Mouse (Mus musculus): ENCODE results near the gene Mgmt.
A peak's percentile ranks its signal among the peaks of the same experiment; 100 is the strongest.

Mgmt gene

GRCm38 (mm10) chr7:136894106-136894986, at the start of gene Mgmt:
TSS of gene Mgmt (plus strand) at chr7:136894614.
- peak; percentile 92 for DNase-seq (ENCODE audit: low spot score)

GRCm38 (mm10) chr7:136844835-136845234, 49.6 kb upstream of the Mgmt start:
- no peak for DNase-seq (ENCODE audit: low spot score)

DNA sequence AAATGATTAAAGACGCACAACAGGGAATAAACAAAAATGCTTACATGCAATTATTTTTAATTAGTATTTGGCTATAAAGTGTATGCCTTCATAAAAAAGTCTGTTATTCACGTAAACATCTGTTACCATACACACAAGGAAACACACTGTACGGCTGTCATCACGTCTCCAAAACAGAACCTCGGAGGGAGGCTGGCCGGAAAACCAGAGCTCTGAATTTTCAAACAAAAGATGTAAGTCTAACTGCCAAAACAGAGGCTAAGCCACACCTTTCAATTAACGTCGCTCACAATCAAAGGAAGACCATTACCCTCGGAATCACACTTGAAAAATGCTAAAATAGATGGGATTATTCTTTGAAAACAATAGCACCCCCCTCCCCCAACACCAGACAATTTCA, 49.1 kb upstream of the Mgmt start:
- no peak for DNase-seq (ENCODE audit: low spot score)

DNA sequence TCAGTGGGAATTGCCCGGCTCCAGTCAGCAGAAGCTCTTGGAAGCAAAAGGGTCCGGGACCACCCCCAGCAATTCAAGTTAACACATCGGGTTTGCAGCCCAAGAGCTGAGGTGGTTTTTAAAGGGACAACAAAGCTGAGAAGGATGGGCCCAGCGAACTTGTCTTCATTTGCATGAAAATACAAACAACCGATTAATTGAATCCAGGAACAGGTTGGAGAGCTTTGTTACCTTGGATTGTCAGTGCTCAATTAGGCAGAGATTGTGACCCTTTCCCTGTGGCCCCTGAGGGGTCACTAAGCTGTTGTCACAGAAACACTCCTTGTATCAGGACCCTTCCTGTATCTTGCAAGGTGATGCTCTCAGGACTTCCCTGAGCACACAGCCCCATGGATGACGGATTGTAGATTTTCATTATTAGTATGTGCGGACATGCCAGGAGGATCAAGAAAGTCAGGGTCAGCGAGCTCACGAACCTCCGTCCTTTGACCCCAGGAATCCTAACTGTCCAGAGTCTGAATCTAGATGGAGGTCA, 48.3 kb upstream of the Mgmt start:
- no peak for DNase-seq (ENCODE audit: low spot score)

- no peak for DNase-seq (ENCODE audit: low spot score)
Observed at GRCm38 (mm10) chr7:136847601-136848000, 46.8 kb upstream of the Mgmt start.

DNA sequence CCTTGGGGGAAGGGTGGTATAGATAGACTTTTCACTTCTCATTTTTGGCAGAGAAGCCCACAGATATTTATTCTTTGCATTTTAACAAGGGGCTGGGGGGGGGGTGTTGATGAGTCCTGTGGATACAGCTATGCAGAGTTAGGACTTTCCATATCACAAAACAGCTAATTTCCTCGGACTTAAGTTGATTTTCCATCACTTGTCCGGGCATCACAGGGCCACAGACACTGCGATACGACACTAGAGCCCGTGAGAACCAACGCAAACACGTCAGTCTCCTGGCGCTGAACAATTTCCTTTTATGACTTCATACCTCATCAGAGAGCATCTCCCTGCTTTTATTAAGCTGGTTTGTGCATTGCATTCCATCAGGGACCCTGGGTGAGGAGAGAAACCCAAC, 45.7 kb upstream of the Mgmt start:
- DNase-seq (ENCODE audit: low spot score): no peak

GRCm38 (mm10) chr7:136849811-136850210, 44.6 kb upstream of the Mgmt start:
- DNase-seq (ENCODE audit: low spot score): no peak

GRCm38 (mm10) chr7:136850339-136850738, 44.1 kb upstream of the Mgmt start:
- no peak for DNase-seq (ENCODE audit: low spot score)

GRCm38 (mm10) chr7:136851946-136852345, 42.5 kb upstream of the Mgmt start:
- no peak for DNase-seq (ENCODE audit: low spot score)

GRCm38 (mm10) chr7:136852721-136853120, 41.7 kb upstream of the Mgmt start:
- DNase-seq (ENCODE audit: low spot score): peak; percentile 2

- DNase-seq (ENCODE audit: low spot score): no peak
Observed at GRCm38 (mm10) chr7:136864677-136865463, 29.5 kb upstream of the Mgmt start.

GRCm38 (mm10) chr7:136865876-136866275, 28.5 kb upstream of the Mgmt start:
- DNase-seq (ENCODE audit: low spot score): no peak

- no peak for DNase-seq (ENCODE audit: low spot score)
Observed at GRCm38 (mm10) chr7:136866535-136866934, 27.9 kb upstream of the Mgmt start.

- no peak for DNase-seq (ENCODE audit: low spot score)
Observed at GRCm38 (mm10) chr7:136871535-136871934, 22.9 kb upstream of the Mgmt start.

- DNase-seq (ENCODE audit: low spot score): no peak
Observed at GRCm38 (mm10) chr7:136872059-136872458, 22.4 kb upstream of the Mgmt start.

DNA sequence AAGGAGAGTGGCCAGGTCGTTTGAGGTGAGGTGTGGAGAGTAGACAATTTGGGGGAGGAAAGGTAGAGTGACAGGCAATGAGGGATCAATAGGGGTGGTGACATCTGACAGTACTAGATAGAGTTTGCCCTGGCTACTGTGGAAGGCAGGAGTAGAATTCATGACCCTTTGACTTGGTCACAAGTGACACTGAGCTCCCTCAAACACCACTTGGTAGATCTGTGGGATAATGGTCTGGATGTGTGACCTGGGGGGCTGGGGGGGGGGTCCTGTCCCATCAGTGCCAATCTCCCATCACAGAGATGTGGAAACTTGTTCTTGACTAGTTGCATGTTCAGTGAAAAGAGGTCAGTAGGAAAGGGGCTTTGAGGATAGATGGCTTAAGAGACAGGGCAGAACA, 20.0 kb upstream of the Mgmt start:
- DNase-seq (ENCODE audit: low spot score): no peak

- peak; percentile 36 for DNase-seq (ENCODE audit: low spot score)
Observed at GRCm38 (mm10) chr7:136880386-136880785, 14.0 kb upstream of the Mgmt start.

GRCm38 (mm10) chr7:136888161-136888560, 6.3 kb upstream of the Mgmt start:
- DNase-seq (ENCODE audit: low spot score): no peak

- peak; percentile 29 for DNase-seq (ENCODE audit: low spot score)
Observed at GRCm38 (mm10) chr7:136895356-136895755, 942 bp downstream of the Mgmt start.

GRCm38 (mm10) chr7:136895851-136896250, 1.4 kb downstream of the Mgmt start:
- no peak for DNase-seq (ENCODE audit: low spot score)

DNA sequence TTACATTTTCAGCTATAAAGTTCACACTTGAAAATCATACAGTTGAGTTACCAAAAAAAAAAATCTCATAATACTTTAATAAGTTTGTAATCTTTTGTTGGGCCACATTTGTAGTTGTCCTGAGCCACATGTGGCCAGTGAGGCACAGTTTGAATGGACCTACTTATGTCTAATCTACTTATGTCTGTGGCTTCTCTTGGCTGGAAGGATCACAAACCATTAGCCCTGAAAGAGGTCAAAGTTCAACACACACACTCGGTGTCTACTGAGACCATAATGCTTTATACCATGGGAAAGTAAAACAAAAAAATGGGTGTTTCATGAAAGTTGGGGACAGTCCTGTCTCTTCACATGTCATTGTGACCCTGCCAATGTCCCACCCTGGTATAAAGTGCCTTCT, 3.1 kb downstream of the Mgmt start:
- no peak for DNase-seq (ENCODE audit: low spot score)

GRCm38 (mm10) chr7:136898005-136898404, 3.6 kb downstream of the Mgmt start:
- DNase-seq (ENCODE audit: low spot score): no peak

- no peak for DNase-seq (ENCODE audit: low spot score)
Observed at GRCm38 (mm10) chr7:136908616-136909144, 14.3 kb downstream of the Mgmt start.
